Mouse (Mus musculus) erythroblast, embryonic 14.5 days (primary cell): Measurements from ENCODE around the gene Kidins220.

Experiments
- GATA1 ChIP-seq: IDR thresholded peaks from 2 replicates; pipeline ENCODE4 v1.6.1; 2012; ENCODE audit warnings: low read length, inconsistent platforms, mixed read lengths
- TAL1 ChIP-seq: IDR thresholded peaks from 3 replicates; pipeline ENCODE4 v1.6.1; 2012; ENCODE audit warnings: low read length, inconsistent platforms, mixed read lengths

DNA sequence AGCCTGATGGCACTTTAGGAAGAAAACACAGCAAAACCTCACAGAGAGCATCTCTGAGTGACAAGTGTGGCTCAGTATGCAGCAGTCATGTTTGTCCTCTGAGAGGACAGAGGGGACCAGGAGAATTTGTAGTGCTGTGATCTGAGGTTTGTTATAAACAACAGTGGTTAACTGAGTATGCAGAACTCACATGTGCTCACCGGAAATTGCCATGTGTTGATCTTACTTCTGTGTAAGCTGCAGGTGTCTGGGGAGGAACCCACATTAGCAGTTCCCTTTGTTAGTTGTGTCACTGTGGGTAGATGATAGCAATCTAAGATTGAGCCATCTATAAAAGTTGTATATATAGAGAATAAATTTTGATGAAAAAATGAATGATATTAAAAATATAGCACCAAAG is 35.7 kb downstream of the Kidins220 start:
- TF ChIP-seq GATA1 (no peak), TAL1 (no peak)
